Mouse (Mus musculus): Measurements from ENCODE around the gene Lrrfip1. TPM values are rescaled to one million over a fixed set of nuclear protein-coding genes. Genes with fewer than 3 reads are reported as not detected.

Gene Lrrfip1
- polyA plus RNA-seq, 1 experiment from 2014 or later = 33.0 TPM

DNA sequence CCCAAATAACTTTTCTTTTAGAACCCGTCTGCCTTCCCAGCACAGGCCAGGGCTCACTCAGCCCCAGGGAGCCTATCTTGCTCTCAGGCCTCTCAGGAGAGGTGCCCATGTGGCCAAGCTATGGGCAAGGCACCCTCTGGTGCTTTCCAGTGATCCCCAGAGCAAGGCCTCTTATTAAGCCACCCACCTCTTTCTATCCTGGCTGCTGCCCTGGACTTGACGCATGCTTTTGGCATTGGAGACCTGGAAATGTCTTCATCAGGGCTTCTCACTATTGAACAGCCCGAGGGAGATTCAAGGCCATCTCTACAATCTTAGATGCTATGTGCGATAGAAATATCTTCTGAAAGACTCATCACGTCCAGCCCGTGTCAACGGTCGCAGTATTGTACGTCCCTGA is 78.9 kb downstream of the Lrrfip1 start:
- Histone ChIP-seq H3K4me1 (peaks cover 21% of the 10 kb centered on the region), H3K9me3 (no peaks in the 10 kb centered on the region), H3K9ac (no peak overlapping the region), H3K4me2 (replicated peaks) (no peak overlapping the region), H3K27me3 (no peaks in the 10 kb centered on the region), H3K36me3 (no peaks in the 10 kb centered on the region), H3K27ac (peak overlapping the region; percentile 41; the same call in 1 of the 2 replicates), H3K4me3 (no peak overlapping the region)
- ATAC-seq (ENCODE audit: insufficient number of reproducible peaks, insufficient read depth, low FRiP score, low TSS enrichment) = no peak
- 85% methylated on average over 9 of the region's 9 CpGs for WGBS

DNA sequence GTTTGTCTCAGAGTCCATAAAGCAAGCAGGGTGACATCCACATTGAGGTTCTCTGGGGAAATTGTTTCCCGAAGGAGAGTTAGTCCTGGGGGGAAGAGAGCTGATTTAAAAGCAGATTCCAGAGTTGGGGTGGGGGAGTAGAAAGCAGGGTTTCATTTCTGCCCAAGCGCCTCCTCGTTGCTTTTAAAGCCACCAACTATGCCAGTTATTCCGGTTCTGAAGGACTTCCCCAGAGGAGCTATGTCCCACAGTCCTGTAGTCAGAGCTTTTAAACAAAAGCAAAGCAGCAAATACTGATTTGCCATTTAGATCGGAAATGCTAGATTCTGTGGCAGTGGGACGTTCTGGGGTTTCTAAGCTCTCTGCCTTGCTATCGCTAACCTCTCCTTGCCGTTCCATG is 79.4 kb downstream of the Lrrfip1 start:
- ATAC-seq (ENCODE audit: insufficient number of reproducible peaks, insufficient read depth, low FRiP score, low TSS enrichment) = no peak
- no peaks in the 10 kb centered on the region for H3K9me3 ChIP-seq
- no peak overlapping the region for H3K4me2 ChIP-seq (replicated peaks)
- 69% methylated on average over 8 of the region's 8 CpGs for WGBS
- H3K36me3 ChIP-seq = no peaks in the 10 kb centered on the region
- peaks cover 21% of the 10 kb centered on the region for H3K4me1 ChIP-seq
- no peak overlapping the region for H3K9ac ChIP-seq
- no peak overlapping the region for H3K4me3 ChIP-seq
- H3K27me3 ChIP-seq = no peaks in the 10 kb centered on the region
- H3K27ac ChIP-seq = 0 out of 2 replicates have a peak overlapping the region, but pooled peaks have one; percentile 41

DNA sequence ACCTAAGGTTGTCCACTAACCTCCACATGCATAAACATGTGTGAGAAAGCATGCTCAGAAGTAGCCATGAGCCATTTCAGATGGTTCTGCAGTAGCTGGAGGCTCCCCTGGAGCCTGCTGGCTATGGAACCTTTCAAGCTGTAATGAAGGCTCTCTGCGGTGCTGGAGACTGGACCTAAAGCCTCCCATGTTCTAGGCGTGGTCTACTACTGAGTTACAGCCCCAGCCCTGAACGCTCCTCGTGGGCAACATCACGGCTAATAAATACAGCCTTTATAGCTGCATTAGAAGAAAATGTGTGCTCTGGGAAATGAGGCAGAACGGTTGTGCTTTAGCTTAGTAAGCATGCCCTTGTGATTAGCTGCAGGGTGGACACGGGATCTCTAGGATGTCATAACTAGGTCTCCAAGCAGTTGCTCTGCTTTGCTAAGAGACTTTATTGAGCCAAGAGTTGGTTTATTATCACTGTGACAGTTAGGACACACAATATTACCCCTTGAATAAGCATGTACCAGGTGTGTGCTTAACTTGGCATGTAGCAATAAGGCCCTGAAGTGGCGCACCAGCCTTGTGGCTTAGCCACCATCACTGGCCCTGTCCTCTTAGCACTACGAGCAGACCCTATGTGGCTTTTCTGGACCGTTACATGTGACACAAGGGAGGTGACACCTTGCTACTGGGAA is 81.3 kb downstream of the Lrrfip1 start:
- H3K36me3 ChIP-seq = no peaks in the 10 kb centered on the region
- peaks cover 30% of the 10 kb centered on the region for H3K4me1 ChIP-seq
- no peaks in the 10 kb centered on the region for H3K27me3 ChIP-seq
- H3K9ac ChIP-seq = no peak overlapping the region
- H3K9me3 ChIP-seq = no peaks in the 10 kb centered on the region
- ATAC-seq (ENCODE audit: insufficient number of reproducible peaks, insufficient read depth, low FRiP score, low TSS enrichment) = no peak
- 88% methylated on average over 10 of the region's 10 CpGs for WGBS
- 0 out of 2 replicates have a peak overlapping the region, but pooled peaks have one; percentile 3 for H3K27ac ChIP-seq
- no peak overlapping the region for H3K4me3 ChIP-seq
- no peak overlapping the region for H3K4me2 ChIP-seq (replicated peaks)

DNA sequence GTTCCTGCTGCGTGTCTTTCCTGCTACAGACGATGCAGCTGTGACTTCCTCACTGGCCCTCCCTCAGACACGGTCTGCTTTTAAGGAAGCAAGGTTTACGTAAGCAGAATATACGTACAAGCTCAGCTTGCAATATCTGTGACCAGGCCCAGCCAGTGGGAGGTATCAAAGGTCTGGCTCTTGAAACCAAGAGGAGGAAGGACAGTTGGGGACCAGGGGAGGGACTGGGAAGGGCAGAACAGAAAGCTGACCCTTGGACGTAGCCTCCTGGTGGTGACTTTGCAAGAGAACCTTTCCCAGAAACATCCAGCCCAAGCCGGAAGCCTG is 81.8 kb downstream of the Lrrfip1 start:
- peaks cover 34% of the 10 kb centered on the region for H3K4me1 ChIP-seq
- no peak overlapping the region for H3K4me3 ChIP-seq
- no peak overlapping the region for H3K9ac ChIP-seq
- no peaks in the 10 kb centered on the region for H3K9me3 ChIP-seq
- no peaks in the 10 kb centered on the region for H3K36me3 ChIP-seq
- 86% methylated on average over 7 of the region's 7 CpGs for WGBS
- no peak for ATAC-seq (ENCODE audit: insufficient number of reproducible peaks, insufficient read depth, low FRiP score, low TSS enrichment)
- no peak overlapping the region for H3K4me2 ChIP-seq (replicated peaks)
- H3K27me3 ChIP-seq = no peaks in the 10 kb centered on the region
- H3K27ac ChIP-seq = 0 out of 2 replicates have a peak overlapping the region, but pooled peaks have one; percentile 3

DNA sequence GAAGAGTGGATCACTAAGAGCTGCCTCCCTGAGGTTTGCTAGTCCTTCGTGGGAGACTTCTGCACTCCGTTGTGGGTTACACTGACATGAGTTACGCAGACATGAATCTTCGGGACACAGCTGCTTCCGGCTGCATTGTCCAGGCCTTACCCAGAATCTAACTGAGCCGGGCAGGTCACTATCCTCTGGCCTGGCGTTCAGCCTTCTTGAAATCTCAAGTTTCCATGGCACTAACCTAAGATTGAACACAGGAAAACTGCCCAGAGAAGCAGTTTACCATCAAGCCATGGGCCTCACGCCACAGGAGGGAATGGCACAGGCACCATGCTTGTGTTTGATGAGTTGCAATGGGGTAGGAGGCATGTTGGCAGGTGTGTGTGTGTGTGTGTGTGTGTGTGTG is 85.8 kb downstream of the Lrrfip1 start:
- H3K27me3 ChIP-seq = no peaks in the 10 kb centered on the region
- ATAC-seq (ENCODE audit: insufficient number of reproducible peaks, insufficient read depth, low FRiP score, low TSS enrichment) = no peak
- H3K4me2 ChIP-seq (replicated peaks) = no peak overlapping the region
- no peak overlapping the region for H3K4me3 ChIP-seq
- H3K4me1 ChIP-seq = peaks cover 39% of the 10 kb centered on the region
- no peaks in the 10 kb centered on the region for H3K36me3 ChIP-seq
- 85% methylated on average over 8 of the region's 8 CpGs for WGBS
- H3K9ac ChIP-seq = no peak overlapping the region
- H3K27ac ChIP-seq = no peak overlapping the region
- H3K9me3 ChIP-seq = no peaks in the 10 kb centered on the region

DNA sequence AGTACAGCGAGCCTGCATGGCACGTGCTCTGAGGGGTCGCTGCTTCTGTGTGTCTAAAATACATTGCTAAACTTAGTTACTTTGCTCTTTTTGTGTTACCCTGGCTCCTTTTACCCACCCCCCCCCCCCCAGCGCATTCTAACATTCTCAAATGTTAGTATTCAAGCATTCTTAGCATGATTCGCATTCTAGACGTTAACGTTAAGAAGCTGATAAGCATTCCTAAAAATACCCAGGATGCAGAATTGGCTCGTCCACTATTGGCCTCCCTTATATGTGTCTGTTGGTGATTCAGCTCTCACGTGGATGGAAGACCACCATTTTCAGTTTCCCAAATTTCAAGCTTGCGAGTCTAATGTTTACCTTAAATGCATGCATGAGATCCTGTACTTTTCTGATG is 86.5 kb downstream of the Lrrfip1 start:
- 0 out of 2 replicates have a peak overlapping the region, but pooled peaks have one; percentile 30 for H3K27ac ChIP-seq

DNA sequence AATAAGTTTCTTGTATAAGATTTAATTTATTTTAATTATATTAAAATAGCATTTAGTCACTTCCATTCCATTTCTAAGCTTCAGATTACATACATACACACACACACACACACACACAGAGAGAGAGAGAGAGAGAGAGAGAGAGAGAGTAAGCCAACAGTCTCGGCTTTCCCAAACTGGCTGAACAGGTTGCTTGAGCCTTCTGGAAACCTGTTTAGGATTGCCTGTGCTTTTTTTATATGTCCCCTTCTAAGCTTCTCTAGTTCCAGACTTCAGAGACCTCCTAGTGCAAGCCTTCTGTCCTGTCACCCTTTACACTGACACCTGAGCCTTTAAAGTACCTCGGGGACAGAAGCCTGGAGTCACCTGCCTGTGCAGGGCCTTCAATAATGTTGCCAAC is 87.1 kb downstream of the Lrrfip1 start:
- Histone ChIP-seq H3K27ac (peak overlapping the region; percentile 72; the same call in 1 of the 2 replicates), H3K9me3 (no peaks in the 10 kb centered on the region), H3K4me3 (no peak overlapping the region), H3K4me1 (peaks cover 39% of the 10 kb centered on the region), H3K4me2 (replicated peaks) (no peak overlapping the region), H3K27me3 (no peaks in the 10 kb centered on the region), H3K9ac (no peak overlapping the region), H3K36me3 (no peaks in the 10 kb centered on the region)
- whole genome bisulfite sequencing = 38% methylated on average over 2 of the region's 2 CpGs
- peak; percentile 47; the same call in 1 of the 2 replicates for ATAC-seq (ENCODE audit: insufficient number of reproducible peaks, insufficient read depth, low FRiP score, low TSS enrichment)

More for the DNA sequence above, 86.5 kb downstream of the Lrrfip1 start:
- H3K4me3 ChIP-seq = no peak overlapping the region
- no peaks in the 10 kb centered on the region for H3K9me3 ChIP-seq
- peaks cover 39% of the 10 kb centered on the region for H3K4me1 ChIP-seq
- no peaks in the 10 kb centered on the region for H3K36me3 ChIP-seq
- no peak overlapping the region for H3K9ac ChIP-seq
- no peaks in the 10 kb centered on the region for H3K27me3 ChIP-seq
- 65% methylated on average over 10 of the region's 10 CpGs for WGBS
- H3K4me2 ChIP-seq (replicated peaks) = no peak overlapping the region
- no peak for ATAC-seq (ENCODE audit: insufficient number of reproducible peaks, insufficient read depth, low FRiP score, low TSS enrichment)

DNA sequence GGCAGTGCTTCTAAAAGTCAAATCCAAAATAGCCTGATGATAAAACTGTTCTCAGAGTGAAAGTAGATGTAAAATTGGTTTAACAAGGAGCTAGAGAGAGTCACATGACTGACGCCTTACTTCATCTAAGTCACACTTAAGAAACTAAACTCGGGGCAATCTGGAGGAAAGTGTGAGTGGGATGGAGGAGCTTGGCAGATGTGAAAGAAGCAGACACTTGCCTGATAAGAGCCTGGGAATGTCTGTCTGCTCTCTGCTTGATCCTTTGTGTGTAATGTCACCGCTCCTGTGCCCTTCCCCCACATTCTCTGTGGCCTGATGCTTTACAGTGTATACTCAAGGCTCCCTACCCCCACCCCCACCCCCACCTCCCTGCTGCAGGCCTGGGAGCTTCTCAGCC is 87.8 kb downstream of the Lrrfip1 start:
- Histone ChIP-seq H3K27ac (peak overlapping the region; percentile 72), H3K36me3 (no peaks in the 10 kb centered on the region), H3K4me3 (no peak overlapping the region), H3K4me2 (replicated peaks) (no peak overlapping the region), H3K9me3 (no peaks in the 10 kb centered on the region), H3K27me3 (no peaks in the 10 kb centered on the region), H3K4me1 (peaks cover 39% of the 10 kb centered on the region), H3K9ac (no peak overlapping the region)
- WGBS = 39% methylated on average over 3 of the region's 3 CpGs
- ATAC-seq (ENCODE audit: insufficient number of reproducible peaks, insufficient read depth, low FRiP score, low TSS enrichment) = no peak

DNA sequence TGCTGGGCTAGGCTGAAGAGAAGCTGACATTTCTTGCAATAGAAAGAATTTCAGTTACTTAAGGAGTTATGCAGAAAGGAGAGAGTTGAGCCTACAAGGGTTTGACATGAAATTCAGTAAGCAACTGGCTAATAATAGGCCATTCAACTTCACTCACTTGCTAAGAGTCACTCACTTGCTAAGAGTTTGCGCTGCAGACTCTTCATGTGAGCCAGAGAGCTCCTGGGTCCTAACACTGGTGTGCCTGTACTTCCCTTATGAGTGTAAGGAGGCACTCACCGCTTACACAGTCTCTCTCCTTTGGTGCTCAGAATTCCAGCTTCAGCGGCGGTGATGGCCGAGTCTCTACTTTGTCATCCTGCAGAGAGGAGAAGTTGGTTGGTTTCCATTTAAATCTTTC is 88.2 kb downstream of the Lrrfip1 start:
- 72% methylated on average over 5 of the region's 5 CpGs for WGBS

DNA sequence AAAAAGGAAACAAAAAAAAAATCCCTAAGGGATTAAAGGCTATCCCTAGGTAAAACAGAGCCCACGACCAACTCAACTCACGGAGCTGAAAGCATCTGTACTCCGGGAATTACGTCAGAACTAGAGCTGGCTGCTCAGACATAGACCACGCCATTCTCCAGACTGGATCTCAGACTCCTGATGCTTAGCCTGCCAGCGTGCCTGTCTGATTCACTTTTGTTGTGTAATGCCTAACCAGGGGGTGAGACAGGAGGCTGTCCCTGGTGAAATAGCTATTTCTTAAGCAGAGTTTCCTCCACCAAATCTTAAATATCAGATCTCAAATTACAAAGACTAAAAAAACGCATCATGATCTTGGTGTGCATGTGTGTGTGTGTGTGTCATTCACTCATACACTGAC is 89.5 kb downstream of the Lrrfip1 start:
- Histone ChIP-seq H3K27ac (no peak overlapping the region), H3K4me2 (replicated peaks) (no peak overlapping the region), H3K4me3 (no peak overlapping the region), H3K9me3 (no peaks in the 10 kb centered on the region), H3K36me3 (no peaks in the 10 kb centered on the region), H3K4me1 (peaks cover 47% of the 10 kb centered on the region), H3K27me3 (no peaks in the 10 kb centered on the region), H3K9ac (no peak overlapping the region)
- 66% methylated on average over 7 of the region's 7 CpGs for WGBS
- ATAC-seq (ENCODE audit: insufficient number of reproducible peaks, insufficient read depth, low FRiP score, low TSS enrichment) = no peak

More for the DNA sequence above, 88.2 kb downstream of the Lrrfip1 start:
- Histone ChIP-seq H3K9me3 (no peaks in the 10 kb centered on the region), H3K9ac (no peak overlapping the region), H3K36me3 (no peaks in the 10 kb centered on the region), H3K4me3 (no peak overlapping the region), H3K27ac (peak overlapping the region; percentile 72; the same call in 1 of the 2 replicates), H3K4me2 (replicated peaks) (no peak overlapping the region), H3K27me3 (no peaks in the 10 kb centered on the region), H3K4me1 (peaks cover 39% of the 10 kb centered on the region)
- no peak for ATAC-seq (ENCODE audit: insufficient number of reproducible peaks, insufficient read depth, low FRiP score, low TSS enrichment)

DNA sequence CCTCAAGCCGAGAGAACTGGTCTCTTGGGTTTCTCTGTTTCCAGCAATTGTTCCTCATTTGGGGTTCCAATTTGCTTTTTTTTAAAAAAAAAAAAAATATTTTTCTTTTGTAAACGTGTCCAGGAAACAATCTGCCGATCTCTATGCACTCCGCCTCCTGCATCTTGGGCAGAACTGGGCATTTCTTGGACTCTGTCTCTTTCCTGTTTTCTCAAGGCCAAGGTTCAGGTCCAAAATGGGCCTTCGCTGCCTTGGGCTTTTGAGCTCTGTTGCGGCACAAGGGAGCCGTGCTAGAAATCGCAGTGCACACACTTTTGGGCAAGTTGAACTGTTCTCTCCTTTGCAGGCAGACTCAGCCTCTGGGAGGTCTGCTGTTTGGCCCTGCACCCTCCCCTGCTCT is 90.4 kb downstream of the Lrrfip1 start:
- H3K4me2 ChIP-seq (replicated peaks) = no peak overlapping the region
- H3K9me3 ChIP-seq = no peaks in the 10 kb centered on the region
- no peak overlapping the region for H3K4me3 ChIP-seq
- H3K4me1 ChIP-seq = peaks cover 46% of the 10 kb centered on the region
- H3K9ac ChIP-seq = no peak overlapping the region
- 0 out of 2 replicates have a peak overlapping the region, but pooled peaks have one; percentile 26 for H3K27ac ChIP-seq
- no peaks in the 10 kb centered on the region for H3K27me3 ChIP-seq
- WGBS = 74% methylated on average over 8 of the region's 8 CpGs
- ATAC-seq (ENCODE audit: insufficient number of reproducible peaks, insufficient read depth, low FRiP score, low TSS enrichment) = no peak
- no peaks in the 10 kb centered on the region for H3K36me3 ChIP-seq

DNA sequence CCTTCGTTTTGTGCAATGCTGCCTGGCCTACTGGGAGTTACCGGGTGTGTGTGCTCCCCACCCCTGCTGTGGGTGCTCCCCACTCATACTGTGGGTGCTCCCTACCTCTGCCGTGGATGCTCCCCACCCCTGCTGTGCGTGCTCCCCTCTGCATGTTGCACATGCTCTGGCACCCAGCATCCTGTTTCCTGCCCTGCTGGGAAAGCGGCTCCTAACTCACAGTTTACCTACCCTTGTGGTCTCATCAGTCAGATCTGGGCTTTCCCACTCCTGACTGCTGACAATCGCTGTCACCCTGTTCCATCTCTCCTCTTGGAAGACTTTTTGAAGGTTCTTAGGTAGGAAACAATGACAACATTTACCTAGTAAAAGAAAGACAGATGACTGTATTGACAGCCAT is 91.9 kb downstream of the Lrrfip1 start:
- peaks cover 34% of the 10 kb centered on the region for H3K4me1 ChIP-seq
- H3K9ac ChIP-seq = no peak overlapping the region
- no peak for ATAC-seq (ENCODE audit: insufficient number of reproducible peaks, insufficient read depth, low FRiP score, low TSS enrichment)
- no peak overlapping the region for H3K4me2 ChIP-seq (replicated peaks)
- no peaks in the 10 kb centered on the region for H3K9me3 ChIP-seq
- no peak overlapping the region for H3K4me3 ChIP-seq
- no peaks in the 10 kb centered on the region for H3K27me3 ChIP-seq
- no peak overlapping the region for H3K27ac ChIP-seq
- WGBS = 77% methylated on average over 6 of the region's 6 CpGs
- H3K36me3 ChIP-seq = no peaks in the 10 kb centered on the region
